Mouse (Mus musculus) midbrain, embryonic 16.5 days (tissue): Measurements from ENCODE around the gene Alg12. TPM values are rescaled to one million over a fixed set of nuclear protein-coding genes. Genes with fewer than 3 reads are reported as not detected.

ENCODE experiments used
- polyA plus RNA-seq: library from polyadenylated mRNA; unstranded; fragments of >200 nt; fragmentation: Nextera tagmentation; extraction: Ambion mirVana; gene quantifications from 2 replicates; pipeline ENCODE4 v1.2.1, GENCODE M21; 2015

Alg12 gene
- polyA plus RNA-seq, 1 experiment from 2014 or later: 9.4 TPM

Other genes starting within 250 kb of the Alg12 start
- gene Zdhhc25, start 219.0 kb downstream of the Alg12 start, polyA plus RNA-seq: not detected in 2 replicates
- 15.5 and 20.7 TPM in 2 replicates for gene Brd1, start 85.1 kb downstream of the Alg12 start, polyA plus RNA-seq
- gene Zbed4, start 67.7 kb downstream of the Alg12 start, polyA plus RNA-seq: 14.2 and 18.5 TPM in 2 replicates
- 60.6 and 66.4 TPM in 2 replicates for gene Creld2, start 328 bp upstream of the Alg12 start, polyA plus RNA-seq
- gene Pim3, start 42.9 kb upstream of the Alg12 start, polyA plus RNA-seq: 64.7 and 67.5 TPM in 2 replicates
- 0.16 and 0.34 TPM in 2 replicates for gene Ttll8, start 135.1 kb upstream of the Alg12 start, polyA plus RNA-seq
- gene Mlc1, start 159.7 kb upstream of the Alg12 start, polyA plus RNA-seq: 21.0 and 31.5 TPM in 2 replicates
- not detected in 2 replicates for gene Mov10l1, start 163.6 kb upstream of the Alg12 start, polyA plus RNA-seq
- 7.5 and 9.5 TPM in 2 replicates for gene Panx2, start 240.4 kb upstream of the Alg12 start, polyA plus RNA-seq